Mouse (Mus musculus) liver, embryonic 13.5 days (tissue): ENCODE data around the gene Gm20422. TPM values are rescaled to one million over a fixed set of nuclear protein-coding genes. Genes with fewer than 3 reads are reported as not detected.

ENCODE experiments used
- ATAC-seq: fragments of 200-750 bp; cut with Nextera tagmentation; 2 replicates; pipeline ENCODE4 v1.8.0; 2017; ENCODE audit warnings: low read depth, mild to moderate bottlenecking, moderate number of reproducible peaks, moderate library complexity
- DNase-seq: peaks from one replicate; pipeline ENCODE4 v3.0.0; 2022
- H3K27ac ChIP-seq: fragments of 300-500 bp; sonication (generic); 2 replicates; pipeline ENCODE4 v1.5.1; 2015; ENCODE audit warnings: moderate library complexity, mild to moderate bottlenecking, inconsistent platforms
- H3K27me3 ChIP-seq: fragments of 300-500 bp; sonication (generic); 2 replicates; pipeline ENCODE4 v1.6.1; 2015; ENCODE audit warnings: mild to moderate bottlenecking, inconsistent platforms
- H3K36me3 ChIP-seq: fragments of 300-500 bp; sonication (generic); 2 replicates; pipeline ENCODE4 v1.6.1; 2015; ENCODE audit warnings: mild to moderate bottlenecking, inconsistent platforms
- H3K4me1 ChIP-seq: fragments of 300-500 bp; sonication (generic); replicated peaks from 2 replicates; pipeline ENCODE4 v1.6.1; 2015; ENCODE audit warnings: inconsistent platforms
- H3K4me2 ChIP-seq: fragments of 300-500 bp; sonication (generic); 2 replicates; pipeline ENCODE4 v1.6.1; 2015; ENCODE audit warnings: inconsistent platforms, mild to moderate bottlenecking, moderate library complexity
- H3K4me3 ChIP-seq: fragments of 300-500 bp; sonication (generic); replicated peaks from 2 replicates; pipeline ENCODE4 v1.5.1; 2015; ENCODE audit warnings: mild to moderate bottlenecking, inconsistent platforms
- H3K9ac ChIP-seq: fragments of 300-500 bp; sonication (generic); 2 replicates; pipeline ENCODE4 v1.6.1; 2015; ENCODE audit warnings: mild to moderate bottlenecking, inconsistent platforms
- H3K9me3 ChIP-seq: fragments of 300-500 bp; sonication (generic); replicated peaks from 2 replicates; pipeline ENCODE4 v1.6.1; 2016; ENCODE audit warnings: inconsistent platforms
- WGBS: fragments of 180-500 bp; shearing (Covaris S2); methylation state at CpG from one replicate; pipeline ENCODE4 v1.1.7; 2015; ENCODE audit not compliant: insufficient replicate concordance; 5-methylcytosine and 5-hydroxymethylcytosine counted together
- polyA plus RNA-seq: library from polyadenylated mRNA; unstranded; fragments of >200 nt; fragmentation: Nextera tagmentation; extraction: Ambion mirVana; gene quantifications from 2 replicates; pipeline ENCODE4 v1.2.1, GENCODE M21; 2015

The Gm20422 gene
- 0.28 and 0.63 TPM in 2 replicates for polyA plus RNA-seq

DNA sequence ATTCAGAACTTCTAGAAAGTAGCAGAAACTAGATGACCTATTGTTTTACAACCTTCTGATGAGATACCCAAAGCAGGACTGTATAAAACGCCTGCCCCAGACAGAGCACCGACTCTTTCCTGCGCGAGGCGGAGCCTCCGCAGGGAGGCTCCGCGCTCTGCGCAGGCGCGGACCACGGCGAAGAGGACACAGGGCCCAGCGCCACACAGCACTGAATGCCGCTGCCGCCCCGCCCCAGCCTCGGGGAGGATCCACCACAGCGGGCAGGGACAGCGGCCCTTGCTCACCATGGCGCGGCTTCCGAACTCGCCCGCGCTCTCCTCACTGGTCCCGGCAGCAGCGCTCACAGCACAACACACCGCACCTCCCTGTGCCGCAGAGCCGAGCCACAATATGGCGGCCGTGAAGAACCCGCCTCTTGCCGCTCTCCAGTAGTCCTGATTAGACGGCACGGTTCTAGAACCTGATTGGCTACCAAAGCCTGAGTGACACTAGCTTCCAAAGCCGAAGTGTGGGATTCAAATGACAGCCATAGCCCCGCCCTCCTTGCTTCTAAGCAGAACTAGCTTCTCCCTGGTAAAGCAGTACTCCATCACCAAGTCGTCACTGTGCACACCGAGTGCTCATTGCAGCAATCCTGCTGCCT, at the start of gene Gm20422:
Gene Gm20422 (minus strand): TSS at position 384 of the 646 bp plus-strand sequence.
- peaks cover 49% of the 10 kb centered on the region for H3K4me1 ChIP-seq
- peak within 1 kb of the TSS; percentile 93 for H3K9ac ChIP-seq
- no peaks in the 10 kb centered on the region for H3K9me3 ChIP-seq
- DNase-seq, result peak; percentile 92
- no peaks in the 10 kb centered on the region for H3K27me3 ChIP-seq
- H3K27ac ChIP-seq, result peak within 1 kb of the TSS; percentile 98
- H3K4me3 ChIP-seq, result peak within 1 kb of the TSS; percentile 89
- peak; percentile 97 for ATAC-seq
- H3K4me2 ChIP-seq, result peak within 1 kb of the TSS; percentile 77
- under 1% methylated on average over 41 of the region's 41 CpGs for WGBS
- peaks cover 21% of the 10 kb centered on the region for H3K36me3 ChIP-seq

DNA sequence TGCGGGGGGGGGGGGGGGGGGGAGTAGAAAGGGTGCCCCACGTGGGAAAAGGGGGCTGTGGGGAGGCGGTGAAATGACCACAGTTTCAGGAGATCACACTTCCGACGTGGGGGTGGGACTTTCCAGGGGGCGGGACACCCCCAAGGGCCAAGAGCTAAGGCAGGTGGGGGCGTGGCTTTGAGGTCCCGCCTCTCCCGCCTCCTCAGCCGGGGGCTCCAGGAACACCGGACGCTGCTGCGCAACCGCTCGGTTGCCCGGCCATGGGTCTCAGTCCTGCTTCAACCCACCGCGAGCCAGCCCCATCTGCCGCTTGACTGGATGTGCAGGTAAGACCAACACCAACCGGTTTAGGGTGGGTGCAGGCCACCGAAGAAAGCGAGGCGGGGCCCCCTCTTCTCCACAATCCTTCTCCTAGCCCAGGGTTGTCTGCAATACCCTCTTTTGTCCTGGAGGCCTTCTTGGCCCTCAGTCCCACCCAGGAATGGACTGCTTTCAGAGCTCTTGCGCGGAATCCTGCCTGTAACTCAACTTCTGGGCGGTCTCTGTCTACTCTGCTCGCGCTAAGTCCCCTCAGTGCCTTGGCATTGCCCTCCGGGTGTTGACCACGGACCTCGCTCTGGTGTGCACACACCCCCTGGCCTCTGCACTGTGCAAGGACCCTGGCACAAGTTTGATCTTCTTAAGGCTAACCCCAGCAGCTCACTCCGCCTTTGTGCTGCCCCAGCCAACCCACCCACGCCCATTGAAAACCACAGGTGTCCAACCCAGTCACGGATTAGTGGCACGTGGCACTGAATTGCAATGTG, 47.9 kb upstream of the Gm20422 start, which contains the start of gene Lpar2:
Gene Lpar2 (plus strand): TSS at position 44 of the 806 bp plus-strand sequence.
- Histone ChIP-seq H3K4me1 (peaks cover 27% of the 10 kb centered on the region), H3K27me3 (no peaks in the 10 kb centered on the region), H3K4me3 (peak within 1 kb of the TSS; percentile 57), H3K9me3 (no peaks in the 10 kb centered on the region), H3K4me2 (peak within 1 kb of the TSS; percentile 75), H3K9ac (peak within 1 kb of the TSS; percentile 65), H3K27ac (no peak within 1 kb of the TSS), H3K36me3 (peaks cover 5% of the 10 kb centered on the region)
- WGBS, result 5% methylated on average over 33 of the region's 35 CpGs
- ATAC-seq (peak; percentile 64), DNase-seq (peak; percentile 52)

GRCm38 (mm10) chr8:69821971-69822385, 47.3 kb upstream of the Gm20422 start:
- Histone ChIP-seq H3K36me3 (peaks cover 11% of the 10 kb centered on the region), H3K4me3 (peak overlapping the region; percentile 57), H3K9me3 (no peaks in the 10 kb centered on the region), H3K4me1 (peaks cover 27% of the 10 kb centered on the region), H3K4me2 (peak overlapping the region; percentile 75), H3K27me3 (no peaks in the 10 kb centered on the region), H3K9ac (peak overlapping the region; percentile 65), H3K27ac (no peak overlapping the region)
- 2% methylated on average over 13 of the region's 22 CpGs for WGBS
- DNase-seq (no peak), ATAC-seq (0 out of 2 replicates have a peak, but pooled peaks have one; percentile 18)

DNA sequence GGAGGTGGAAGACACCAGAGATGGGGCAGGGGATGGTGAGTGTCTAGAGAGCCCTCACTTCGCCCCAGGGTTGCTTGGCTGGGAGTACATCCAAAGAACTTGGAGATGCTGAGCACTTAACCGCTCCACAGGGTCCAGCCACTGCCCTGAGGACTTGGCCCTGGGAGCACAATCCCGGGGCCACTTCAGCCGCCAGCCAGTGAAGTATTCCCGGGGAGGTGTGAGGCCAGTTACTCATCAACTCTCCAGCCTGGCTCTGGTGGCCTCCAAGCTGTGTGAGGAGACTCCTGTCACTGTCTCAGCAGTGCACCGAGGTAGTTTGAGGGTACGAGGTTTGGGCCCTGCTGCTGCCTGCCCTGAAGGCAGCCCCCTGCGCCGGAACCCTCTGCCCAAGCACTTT, 45.8 kb upstream of the Gm20422 start:
- Histone ChIP-seq H3K27me3 (no peaks in the 10 kb centered on the region), H3K4me1 (peaks cover 27% of the 10 kb centered on the region), H3K36me3 (peaks cover 19% of the 10 kb centered on the region), H3K27ac (no peak overlapping the region), H3K9me3 (no peaks in the 10 kb centered on the region), H3K4me2 (no peak overlapping the region), H3K9ac (no peak overlapping the region), H3K4me3 (no peak overlapping the region)
- no peak for DNase-seq
- no peak for ATAC-seq
- WGBS, result 74% methylated on average over 9 of the region's 9 CpGs

GRCm38 (mm10) chr8:69815396-69815795, 40.7 kb upstream of the Gm20422 start:
- H3K4me1 ChIP-seq, result no peaks in the 10 kb centered on the region
- H3K36me3 ChIP-seq, result peaks cover 44% of the 10 kb centered on the region

GRCm38 (mm10) chr8:69814881-69815280, 40.2 kb upstream of the Gm20422 start:
- DNase-seq (no peak), ATAC-seq (no peak)
- H3K4me1 ChIP-seq, result no peaks in the 10 kb centered on the region
- no peaks in the 10 kb centered on the region for H3K27me3 ChIP-seq
- peaks cover 44% of the 10 kb centered on the region for H3K36me3 ChIP-seq
- no peak overlapping the region for H3K4me3 ChIP-seq
- no peak overlapping the region for H3K4me2 ChIP-seq
- no peak overlapping the region for H3K9ac ChIP-seq
- WGBS, result 76% methylated on average over 2 of the region's 2 CpGs
- H3K27ac ChIP-seq, result no peak overlapping the region
- no peaks in the 10 kb centered on the region for H3K9me3 ChIP-seq

More at GRCm38 (mm10) chr8:69815396-69815795, 40.7 kb upstream of the Gm20422 start:
- H3K9me3 ChIP-seq, result no peaks in the 10 kb centered on the region
- ATAC-seq (no peak), DNase-seq (no peak)
- H3K9ac ChIP-seq, result no peak overlapping the region
- H3K27ac ChIP-seq, result no peak overlapping the region
- no peak overlapping the region for H3K4me3 ChIP-seq
- H3K4me2 ChIP-seq, result no peak overlapping the region
- WGBS, result 93% methylated on average over 4 of the region's 4 CpGs
- H3K27me3 ChIP-seq, result no peaks in the 10 kb centered on the region

- no peaks in the 10 kb centered on the region for H3K27me3 ChIP-seq
- no peak overlapping the region for H3K27ac ChIP-seq
- ATAC-seq (no peak), DNase-seq (no peak)
- H3K4me3 ChIP-seq, result 0 out of 2 replicates have a peak overlapping the region, but pooled peaks have one; percentile 65
- H3K4me2 ChIP-seq, result peak overlapping the region; percentile 94; the same call in 1 of the 2 replicates
- WGBS, result 44% methylated on average over 3 of the region's 3 CpGs
- peaks cover 53% of the 10 kb centered on the region for H3K36me3 ChIP-seq
- H3K4me1 ChIP-seq, result peaks cover 12% of the 10 kb centered on the region
- no peaks in the 10 kb centered on the region for H3K9me3 ChIP-seq
- no peak overlapping the region for H3K9ac ChIP-seq
Measured at GRCm38 (mm10) chr8:69809820-69810219, 35.1 kb upstream of the Gm20422 start.

GRCm38 (mm10) chr8:69808864-69809403, 34.2 kb upstream of the Gm20422 start:
- DNase-seq, result no peak
- ATAC-seq, result 0 out of 2 replicates have a peak, but pooled peaks have one; percentile 12
- under 1% methylated on average over 23 of the region's 23 CpGs for WGBS
- H3K4me1 ChIP-seq, result peaks cover 12% of the 10 kb centered on the region
- H3K4me3 ChIP-seq, result peak overlapping the region; percentile 65
- H3K9me3 ChIP-seq, result no peaks in the 10 kb centered on the region
- no peak overlapping the region for H3K27ac ChIP-seq
- H3K9ac ChIP-seq, result peak overlapping the region; percentile 73
- H3K4me2 ChIP-seq, result peak overlapping the region; percentile 94
- H3K36me3 ChIP-seq, result peaks cover 53% of the 10 kb centered on the region
- H3K27me3 ChIP-seq, result no peaks in the 10 kb centered on the region

- Histone ChIP-seq H3K4me1 (peaks cover 12% of the 10 kb centered on the region), H3K27me3 (no peaks in the 10 kb centered on the region), H3K4me2 (peak within 1 kb of the TSS; percentile 94), H3K9me3 (no peaks in the 10 kb centered on the region), H3K4me3 (peak within 1 kb of the TSS; percentile 65), H3K27ac (no peak within 1 kb of the TSS; the same call in 1 of the 2 replicates), H3K36me3 (peaks cover 53% of the 10 kb centered on the region), H3K9ac (peak within 1 kb of the TSS; percentile 73)
- ATAC-seq, result peak; percentile 79
- 5% methylated on average over 27 of the region's 28 CpGs for WGBS
- DNase-seq, result peak; percentile 79
Measured at GRCm38 (mm10) chr8:69808094-69808863, 33.6 kb upstream of the Gm20422 start, which contains the start of gene Gmip. TSS of gene Gmip (plus strand) at chr8:69808679.

DNA sequence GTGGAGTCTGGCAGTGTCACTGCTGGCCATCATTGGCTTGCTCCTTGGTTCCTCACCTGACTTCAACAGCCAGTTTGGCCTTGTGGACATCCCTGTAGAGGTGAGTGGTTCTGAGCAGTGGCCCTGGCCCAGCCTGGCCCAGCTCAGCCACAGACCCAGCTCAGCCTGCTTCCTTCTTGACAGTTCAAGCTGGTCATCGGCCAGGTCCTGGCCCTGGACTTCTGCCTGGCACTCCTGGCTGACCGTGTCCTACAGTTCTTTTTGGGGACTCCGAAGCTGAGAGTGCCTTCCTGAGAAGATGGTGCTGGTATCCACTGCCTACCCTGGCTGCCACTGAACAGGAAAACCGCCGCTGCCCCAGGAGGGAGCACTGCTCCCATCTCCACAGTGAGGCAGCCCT, 32.5 kb upstream of the Gm20422 start:
- whole genome bisulfite sequencing, result 87% methylated on average over 5 of the region's 5 CpGs
- peaks cover 63% of the 10 kb centered on the region for H3K36me3 ChIP-seq
- no peaks in the 10 kb centered on the region for H3K9me3 ChIP-seq
- DNase-seq (no peak), ATAC-seq (no peak)
- no peak overlapping the region for H3K9ac ChIP-seq
- H3K27me3 ChIP-seq, result no peaks in the 10 kb centered on the region
- peaks cover 12% of the 10 kb centered on the region for H3K4me1 ChIP-seq
- no peak overlapping the region for H3K27ac ChIP-seq
- no peak overlapping the region for H3K4me2 ChIP-seq
- H3K4me3 ChIP-seq, result no peak overlapping the region
